Mouse (Mus musculus) layer of hippocampus, postnatal 10 days (tissue): ENCODE measurements around the gene Tm9sf4. TPM values are rescaled to one million over a fixed set of nuclear protein-coding genes. Genes with fewer than 3 reads are reported as not detected.

Source experiments
- DNase-seq, 2 experiments: peaks; one replicate each; pipeline ENCODE4 v3.0.0; 2021; ENCODE audit warnings: low spot score in 2 of 2
- total RNA-seq, 2 experiments: library from RNA; stranded (reverse); gene quantifications; 2 replicates each; pipeline ENCODE4 v1.2.3; 2021

The Tm9sf4 gene
- total RNA-seq, 2 experiments from 2014 or later = 87.7 to 110 TPM

GRCm38 (mm10) chr2:153259030-153259863 is 98.1 kb downstream of the Tm9sf4 start:
- no peak for DNase-seq

Other genes with a start within 250 kb of the Tm9sf4 start
- not detected for gene Mylk2, start 250.0 kb upstream of the Tm9sf4 start, total RNA-seq
- gene Foxs1, start 228.1 kb upstream of the Tm9sf4 start, total RNA-seq = 1 to 10 TPM; 1.5 TPM
- 10 to 100 TPM; 21.4 to 24.0 TPM for gene Dusp15, start 209.6 kb upstream of the Tm9sf4 start, total RNA-seq
- gene Ttll9, start 198.8 kb upstream of the Tm9sf4 start, total RNA-seq = 1 to 10 TPM; 2.6 to 3.4 TPM
- gene Pdrg1, start 145.9 kb upstream of the Tm9sf4 start, total RNA-seq = 10 to 100 TPM; 42.9 to 57.5 TPM
- 1 to 10 TPM; 5.7 to 6.3 TPM for gene Xkr7, start 129.5 kb upstream of the Tm9sf4 start, total RNA-seq
- gene Ccm2l, start 95.3 kb upstream of the Tm9sf4 start, total RNA-seq = 1 to 10 TPM; 6.8 to 9.8 TPM
- 1 to 10 TPM; 2.6 to 3.2 TPM for gene Hck, start 52.8 kb upstream of the Tm9sf4 start, total RNA-seq
- 10 to 100 TPM; 30.6 to 32.7 TPM for gene Tspyl3, start 64.1 kb downstream of the Tm9sf4 start, total RNA-seq
- gene Plagl2, start 80.1 kb downstream of the Tm9sf4 start, total RNA-seq = 1 to 10 TPM; 5.0 to 5.4 TPM
- 10 to 100 TPM; 18.0 to 22.9 TPM for gene Pofut1, start 80.2 kb downstream of the Tm9sf4 start, total RNA-seq
- gene Kif3b, start 130.1 kb downstream of the Tm9sf4 start, total RNA-seq = 10 to 100 TPM; 83.0 to 89.2 TPM
- 10 to 100 TPM; 37.2 to 37.7 TPM for gene Asxl1, start 184.5 kb downstream of the Tm9sf4 start, total RNA-seq